Mouse (Mus musculus) kidney, postnatal 10 days (tissue): ENCODE measurements at regions not wholly inside any gene's neighbourhood (a gene's known extent, or its start where the extent isn't known, plus 50 kb on each side); places are given as distances from the start of the nearest gene placed in this dataset.
"Not testable (repeated sequence)": the region's sequence is repeated elsewhere in the genome, so short reads cannot be mapped to it uniquely, and the experiment has no call there.

ENCODE experiments used
- DNase-seq: peaks from one replicate; pipeline ENCODE4 v3.0.0; 2021; ENCODE audit warnings: mixed read lengths

- DNase-seq: peak; percentile 33
Observed at GRCm38 (mm10) chr3:54551908-54552307, 140.7 kb upstream of the Supt20 start.

GRCm38 (mm10) chr3:54555954-54556353 lies 136.7 kb upstream of the Supt20 start:
- DNase-seq: no peak

GRCm38 (mm10) chr3:54559053-54559452 lies 133.6 kb upstream of the Supt20 start:
- DNase-seq: no peak

- DNase-seq: no peak
Observed at GRCm38 (mm10) chr3:54559527-54559926, 133.1 kb upstream of the Supt20 start.

GRCm38 (mm10) chr3:54560056-54560922 lies 132.3 kb upstream of the Supt20 start:
- no peak for DNase-seq

GRCm38 (mm10) chr3:54567329-54567728 lies 125.3 kb upstream of the Supt20 start:
- no peak for DNase-seq

- no peak for DNase-seq
Observed at GRCm38 (mm10) chr3:54568096-54568495, 124.5 kb upstream of the Supt20 start.

- DNase-seq: no peak
Observed at GRCm38 (mm10) chr3:54570501-54570900, 122.1 kb upstream of the Supt20 start.

GRCm38 (mm10) chr3:54577851-54578250 lies 114.8 kb upstream of the Supt20 start:
- no peak for DNase-seq

GRCm38 (mm10) chr3:54579425-54579824 lies 113.2 kb upstream of the Supt20 start:
- DNase-seq: no peak

GRCm38 (mm10) chr3:54580339-54580738 lies 112.3 kb upstream of the Supt20 start:
- DNase-seq: no peak

- DNase-seq: not testable (repeated sequence)
Observed at GRCm38 (mm10) chr3:54585781-54586180, 106.8 kb upstream of the Supt20 start.

- no peak for DNase-seq
Observed at GRCm38 (mm10) chr3:54587127-54587995, 105.2 kb upstream of the Supt20 start.

- DNase-seq: peak; percentile 54
Observed at GRCm38 (mm10) chr3:54588198-54588597, 104.4 kb upstream of the Supt20 start.

GRCm38 (mm10) chr3:54589976-54590375 lies 102.6 kb upstream of the Supt20 start:
- no peak for DNase-seq

GRCm38 (mm10) chr3:54591160-54591559 lies 101.4 kb upstream of the Supt20 start:
- no peak for DNase-seq

- no peak for DNase-seq
Observed at GRCm38 (mm10) chr3:54592064-54592463, 100.5 kb upstream of the Supt20 start.

GRCm38 (mm10) chr3:54592655-54593428 lies 99.8 kb upstream of the Supt20 start:
- DNase-seq: no peak

GRCm38 (mm10) chr3:54595193-54595592 lies 97.4 kb upstream of the Supt20 start:
- no peak for DNase-seq

GRCm38 (mm10) chr3:54597326-54598274 lies 95.0 kb upstream of the Supt20 start:
- peak; percentile 39 for DNase-seq

GRCm38 (mm10) chr3:54598296-54598695 lies 94.3 kb upstream of the Supt20 start:
- no peak for DNase-seq
